Mouse (Mus musculus): ENCODE measurements around the gene Gmds.

Gene Gmds

GRCm38 (mm10) chr13:31958346-31959335, 379.9 kb downstream of the Gmds start:
- no peak for ATAC-seq (ENCODE audit: insufficient number of reproducible peaks, low FRiP score, low TSS enrichment)

DNA sequence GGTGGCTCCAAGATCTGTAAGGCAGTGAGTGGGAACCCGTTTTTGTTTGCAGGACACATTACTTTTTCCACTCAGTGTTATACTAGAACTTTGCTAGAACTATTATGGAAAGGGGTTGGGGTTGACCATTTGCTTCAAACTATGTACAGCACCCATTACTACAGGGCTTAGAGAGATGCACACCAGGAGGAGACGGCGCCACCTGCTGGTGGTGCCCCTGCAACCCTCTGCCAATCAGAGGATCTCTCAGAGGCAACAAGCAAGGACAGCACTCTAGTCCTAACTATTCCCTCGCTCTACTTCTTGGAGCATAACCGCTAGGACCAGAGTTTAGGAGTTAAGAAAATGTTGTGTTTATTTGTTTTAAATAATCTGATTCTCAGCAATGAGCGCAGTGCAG, 382.0 kb downstream of the Gmds start:
- ATAC-seq (ENCODE audit: insufficient number of reproducible peaks, low FRiP score, low TSS enrichment), result no peak

DNA sequence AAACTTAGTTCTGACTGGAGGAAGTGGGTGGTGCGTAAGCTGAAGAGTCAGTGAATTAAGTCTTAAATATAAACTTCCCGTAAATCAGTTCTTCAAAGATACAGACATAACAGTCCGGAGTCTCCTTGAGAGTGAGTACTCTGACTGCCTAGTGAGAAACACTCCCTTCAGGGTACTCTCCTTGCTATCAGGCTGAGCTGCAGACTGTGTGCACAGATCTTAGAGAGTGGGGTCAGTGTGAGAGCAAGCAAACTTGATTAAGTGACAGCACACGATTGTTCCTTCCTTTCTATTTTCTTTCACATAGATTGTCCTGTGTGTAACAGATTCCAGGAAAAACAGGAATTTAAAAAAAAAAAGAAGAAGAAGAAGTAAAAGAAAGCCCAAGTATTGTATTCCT, 382.4 kb downstream of the Gmds start:
- no peak for ATAC-seq (ENCODE audit: insufficient number of reproducible peaks, low FRiP score, low TSS enrichment)

DNA sequence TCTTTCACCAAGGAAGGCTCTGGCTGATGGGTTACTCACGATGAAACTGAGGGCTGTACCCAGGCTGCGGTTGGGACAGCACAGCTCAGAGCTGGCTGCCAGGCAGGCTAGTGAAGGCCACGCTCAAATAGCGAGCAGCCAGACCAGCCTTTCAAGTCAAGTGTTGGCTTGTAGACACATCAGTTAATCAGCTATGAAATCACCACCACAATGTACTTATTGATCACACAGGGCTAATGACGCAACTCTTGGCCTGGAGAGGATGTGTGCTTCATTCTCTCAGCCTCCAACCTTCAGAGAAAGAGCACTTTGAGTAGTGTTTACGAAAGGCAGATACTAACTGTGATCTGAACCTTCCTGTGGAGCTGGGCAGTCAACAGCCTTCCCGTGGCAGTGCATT, 383.4 kb downstream of the Gmds start:
- no peak for ATAC-seq (ENCODE audit: insufficient number of reproducible peaks, low FRiP score, low TSS enrichment)

GRCm38 (mm10) chr13:31944676-31945210, 393.8 kb downstream of the Gmds start:
- no peak for ATAC-seq (ENCODE audit: insufficient number of reproducible peaks, low FRiP score, low TSS enrichment)

GRCm38 (mm10) chr13:31943482-31944275, 394.9 kb downstream of the Gmds start:
- ATAC-seq (ENCODE audit: insufficient number of reproducible peaks, low FRiP score, low TSS enrichment), result peak; percentile 57; the same call in 1 of the 2 replicates

DNA sequence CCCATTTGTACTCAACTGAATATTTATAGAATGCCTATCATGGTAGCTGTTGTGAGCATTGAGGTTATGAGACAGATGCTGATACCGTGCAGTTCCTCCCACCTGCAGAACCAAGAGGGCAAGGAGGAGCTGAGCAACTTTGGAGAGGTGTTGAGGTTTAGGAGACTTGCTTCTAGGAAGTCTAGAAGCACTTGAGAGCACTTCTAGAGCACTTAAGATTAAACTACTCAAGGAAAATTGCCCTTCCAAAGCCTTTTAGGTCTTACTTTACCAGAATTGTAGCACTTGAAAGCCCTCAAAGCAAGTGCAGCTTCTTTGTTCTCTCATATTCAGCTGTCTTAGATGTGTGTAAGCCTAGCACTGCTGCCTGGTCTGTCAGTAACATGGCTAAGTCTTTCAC, 409.2 kb downstream of the Gmds start:
- no peak for ATAC-seq (ENCODE audit: insufficient number of reproducible peaks, low FRiP score, low TSS enrichment)

DNA sequence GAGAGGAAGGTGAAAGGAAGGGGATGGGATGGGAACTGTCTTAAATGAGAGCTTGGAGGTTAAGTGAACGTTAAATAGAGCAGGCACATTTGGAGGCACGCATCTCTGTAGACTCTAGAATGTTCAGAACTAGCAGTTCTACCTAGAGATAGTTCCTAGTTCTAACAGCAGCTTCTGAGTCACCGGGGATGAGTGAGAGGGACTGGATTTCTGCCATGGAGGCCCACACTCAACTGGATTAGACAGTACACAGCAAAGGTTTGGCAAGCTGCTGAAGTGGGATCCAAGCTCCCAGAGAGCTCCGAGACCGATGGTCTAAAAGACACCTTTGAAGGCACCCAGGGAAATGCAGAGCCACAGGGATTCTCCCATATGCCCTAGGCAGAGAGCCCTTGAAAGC, 411.9 kb downstream of the Gmds start:
- no peak for ATAC-seq (ENCODE audit: insufficient number of reproducible peaks, low FRiP score, low TSS enrichment)

DNA sequence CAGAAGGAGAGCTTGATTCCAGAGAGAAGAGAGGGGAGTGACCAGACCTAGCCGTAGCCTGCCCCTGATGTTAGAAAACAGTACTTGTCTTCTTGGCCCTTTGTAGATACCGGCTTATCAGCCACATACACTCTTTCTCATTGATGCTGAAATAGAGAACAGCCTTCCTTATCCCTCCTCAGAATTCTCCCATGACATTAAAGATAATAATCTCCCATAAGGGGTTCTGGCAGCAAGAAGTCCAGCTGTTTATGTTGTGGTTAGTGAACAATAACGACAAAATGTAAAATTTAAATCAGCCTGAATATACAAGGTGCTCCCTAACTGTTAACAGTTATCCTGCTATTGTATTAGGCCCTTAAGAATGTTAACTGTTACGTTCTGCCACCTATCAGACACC, 414.0 kb downstream of the Gmds start:
- ATAC-seq (ENCODE audit: insufficient number of reproducible peaks, low FRiP score, low TSS enrichment), result no peak

DNA sequence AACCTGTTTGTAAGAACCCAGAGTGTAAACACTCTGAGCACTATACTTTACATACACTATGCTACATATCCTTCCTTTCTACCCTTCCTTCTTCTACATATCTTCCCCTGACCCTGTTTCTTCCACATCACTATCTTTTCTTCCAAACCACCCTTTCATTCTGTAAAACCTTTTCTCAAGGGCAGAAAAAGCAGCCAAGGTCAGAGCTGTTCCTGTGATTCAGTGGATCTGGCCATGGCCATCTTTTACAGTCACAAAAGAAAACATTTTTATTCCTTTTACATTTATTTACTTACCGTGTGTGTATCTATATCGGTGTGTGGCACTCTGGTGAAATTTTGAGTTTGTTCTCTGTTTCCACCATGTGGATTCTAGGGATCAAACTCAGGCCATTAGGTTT, 418.8 kb downstream of the Gmds start:
- ATAC-seq (ENCODE audit: insufficient number of reproducible peaks, low FRiP score, low TSS enrichment), result no peak

- no peak for ATAC-seq (ENCODE audit: insufficient number of reproducible peaks, low FRiP score, low TSS enrichment)
Measured at GRCm38 (mm10) chr13:31917387-31917786, 421.2 kb downstream of the Gmds start.

DNA sequence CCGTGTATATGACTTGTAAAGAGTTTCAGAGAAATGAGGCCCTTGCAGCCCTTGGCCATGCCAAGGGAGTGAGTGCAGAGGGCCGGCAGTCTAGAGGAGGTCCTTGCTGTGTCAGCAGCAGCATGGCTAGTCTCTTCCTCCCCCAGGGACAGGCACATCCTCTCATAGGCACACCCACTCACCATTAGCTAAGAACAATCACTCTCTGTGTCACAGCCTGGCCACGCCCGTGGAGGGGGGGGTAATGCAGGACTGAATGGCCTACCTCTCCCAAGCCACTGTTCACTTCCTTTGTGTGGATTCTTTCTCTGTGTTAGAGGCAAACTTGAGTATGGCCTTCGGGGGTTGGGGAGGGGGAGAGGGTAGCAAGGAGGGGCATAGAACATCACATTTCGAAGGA, 422.8 kb downstream of the Gmds start:
- ATAC-seq (ENCODE audit: insufficient number of reproducible peaks, low FRiP score, low TSS enrichment), result no peak

GRCm38 (mm10) chr13:31914901-31915587, 423.5 kb downstream of the Gmds start:
- ATAC-seq (ENCODE audit: insufficient number of reproducible peaks, low FRiP score, low TSS enrichment), result no peak

DNA sequence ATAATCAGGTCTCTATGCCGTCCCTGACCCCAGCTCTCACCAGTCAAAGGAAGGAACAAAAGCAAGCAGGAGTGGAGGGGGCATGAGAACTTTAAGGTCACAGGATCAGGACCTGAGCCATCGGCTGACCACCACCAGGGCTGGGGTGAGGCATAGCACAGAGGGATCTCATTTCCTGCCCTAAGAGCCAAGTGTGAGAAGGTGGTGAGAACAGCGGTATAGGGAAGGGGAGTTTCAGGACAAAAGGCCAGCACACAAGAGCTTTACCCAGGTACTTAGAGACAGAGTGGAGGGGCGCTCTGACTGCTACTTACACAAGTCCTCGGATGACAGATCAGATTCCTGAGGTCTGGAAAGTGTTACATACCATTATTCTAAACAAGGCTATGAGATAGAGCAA, 426.6 kb downstream of the Gmds start:
- ATAC-seq (ENCODE audit: insufficient number of reproducible peaks, low FRiP score, low TSS enrichment), result no peak; the same call in 1 of the 2 replicates

- ATAC-seq (ENCODE audit: insufficient number of reproducible peaks, low FRiP score, low TSS enrichment), result no peak
Measured at GRCm38 (mm10) chr13:31911362-31911761, 427.2 kb downstream of the Gmds start.

DNA sequence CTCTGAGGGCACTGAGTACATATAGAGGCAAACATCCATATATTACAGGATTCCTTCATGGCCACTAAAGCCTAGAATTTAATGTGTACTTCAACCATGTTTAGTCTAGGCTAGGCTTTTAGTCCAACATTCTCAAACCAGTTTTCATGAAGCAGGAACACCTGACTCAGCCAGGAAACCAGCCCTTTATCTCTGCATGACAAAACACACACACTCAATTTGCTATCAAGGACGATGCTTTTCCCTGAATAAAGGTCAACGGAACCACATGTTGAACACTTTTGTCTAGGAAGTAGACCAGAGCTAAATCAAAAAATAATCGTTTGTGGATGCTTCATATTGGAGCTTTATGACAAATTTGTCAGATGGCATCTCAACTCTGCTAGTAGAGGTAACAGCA, 429.5 kb downstream of the Gmds start:
- no peak for ATAC-seq (ENCODE audit: insufficient number of reproducible peaks, low FRiP score, low TSS enrichment)

- 0 out of 2 replicates have a peak, but pooled peaks have one; percentile 15 for ATAC-seq (ENCODE audit: insufficient number of reproducible peaks, low FRiP score, low TSS enrichment)
Measured at GRCm38 (mm10) chr13:31906514-31906913, 432.0 kb downstream of the Gmds start.

DNA sequence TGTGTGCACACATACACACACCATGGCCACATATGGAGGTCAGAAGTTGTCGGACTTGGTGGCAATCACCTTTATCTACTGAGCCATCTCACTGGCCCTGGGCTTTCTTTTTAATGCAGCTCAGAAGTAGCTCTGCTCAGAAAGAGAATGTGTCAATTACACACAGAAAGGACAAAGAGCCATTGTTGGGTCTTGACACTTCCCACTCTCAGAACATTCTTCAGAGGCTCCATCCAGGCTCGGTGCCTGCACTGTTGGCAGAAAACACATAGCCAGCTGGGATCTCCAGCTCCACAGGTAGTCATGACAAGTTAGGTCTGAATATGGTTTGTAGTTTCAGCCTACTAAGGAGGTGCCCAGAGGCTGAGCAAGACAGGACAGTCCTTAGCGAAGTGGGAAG, 438.3 kb downstream of the Gmds start:
- no peak for ATAC-seq (ENCODE audit: insufficient number of reproducible peaks, low FRiP score, low TSS enrichment)

GRCm38 (mm10) chr13:31899392-31899791, 439.1 kb downstream of the Gmds start:
- ATAC-seq (ENCODE audit: insufficient number of reproducible peaks, low FRiP score, low TSS enrichment), result no peak

GRCm38 (mm10) chr13:31897493-31897892, 441.0 kb downstream of the Gmds start:
- ATAC-seq (ENCODE audit: insufficient number of reproducible peaks, low FRiP score, low TSS enrichment), result no peak

All from cerebellum, adult (tissue).